Mouse (Mus musculus): Measurements from ENCODE around the gene Vmn2r75.

- TF ChIP-seq POLR2A (IDR thresholded peaks at IDR 0.05; ENCODE audit: borderline replicate concordance, control insufficient read depth, low read depth, low read length) (no peak), CTCF (IDR thresholded peaks at IDR 0.05; ENCODE audit: control insufficient read depth, insufficient read depth, low read length) (no peak)
Measured at GRCm38 (mm10) chr7:86211345-86211744, 39.8 kb upstream of the Vmn2r75 start.
